Mouse (Mus musculus) liver, postnatal 0 days (tissue): ENCODE data around the gene Rtn3. TPM values are rescaled to one million over a fixed set of nuclear protein-coding genes. Genes with fewer than 3 reads are reported as not detected.

Source experiments
- ATAC-seq: fragments of 200-750 bp; cut with Nextera tagmentation; 2 replicates; pipeline ENCODE4 v1.8.0; 2017; ENCODE audit warnings: mild to moderate bottlenecking, moderate library complexity
- DNase-seq: peaks from one replicate; pipeline ENCODE4 v3.0.0-alpha.2; 2016
- H3K27ac ChIP-seq: fragments of 300-500 bp; sonication (generic); 2 replicates; pipeline ENCODE4 v1.5.1; 2014; ENCODE audit warnings: antibody characterized with exemption, moderate library complexity, mild to moderate bottlenecking, low read depth
- H3K27me3 ChIP-seq: fragments of 300-500 bp; sonication (generic); 2 replicates; pipeline ENCODE4 v1.6.1; 2014; ENCODE audit warnings: low read length, control low read depth, mixed read lengths; ENCODE audit not compliant: insufficient read depth
- H3K36me3 ChIP-seq: fragments of 300-500 bp; sonication (generic); replicated peaks from 2 replicates; pipeline ENCODE4 v1.6.1; 2014; ENCODE audit warnings: mild to moderate bottlenecking, control low read depth, low read length, moderate library complexity, mixed read lengths; ENCODE audit not compliant: insufficient read depth
- H3K4me1 ChIP-seq: fragments of 300-500 bp; sonication (generic); 2 replicates; pipeline ENCODE4 v1.6.1; 2014; ENCODE audit warnings: antibody characterized with exemption, mild to moderate bottlenecking, control low read depth; ENCODE audit not compliant: insufficient read depth
- H3K4me2 ChIP-seq: fragments of 300-500 bp; sonication (generic); 2 replicates; pipeline ENCODE4 v1.6.1; 2014; ENCODE audit warnings: low read depth, mild to moderate bottlenecking, low read length, moderate library complexity, mixed read lengths
- H3K4me3 ChIP-seq: fragments of 300-500 bp; sonication (generic); 2 replicates; pipeline ENCODE4 v1.5.1; 2014; ENCODE audit warnings: low read depth, low read length
- H3K9ac ChIP-seq: fragments of 300-500 bp; sonication (generic); replicated peaks from 2 replicates; pipeline ENCODE4 v1.6.1; 2014; ENCODE audit warnings: mild to moderate bottlenecking, moderate library complexity
- H3K9me3 ChIP-seq: fragments of 300-500 bp; sonication (generic); 2 replicates; pipeline ENCODE4 v1.6.1; 2016; ENCODE audit warnings: mild to moderate bottlenecking, control low read depth, low read length, mixed read lengths
- CTCF ChIP-seq: sonication (generic); IDR thresholded peaks from 2 replicates; pipeline ENCODE4 v1.5.1; 2016; ENCODE audit warnings: antibody characterized with exemption, low read depth
- EP300 ChIP-seq: IDR thresholded peaks from 2 replicates; pipeline ENCODE4 v1.6.1; 2016; ENCODE audit warnings: antibody characterized with exemption, low read depth, mild to moderate bottlenecking
- WGBS: fragments of 180-500 bp; shearing (Covaris S2); extraction: QIAGEN DNeasy Blood & Tissue Kit; methylation state at CpG from one replicate; pipeline ENCODE4 v1.1.7; 2014; ENCODE audit not compliant: insufficient replicate concordance; 5-methylcytosine and 5-hydroxymethylcytosine counted together
- polyA plus RNA-seq: library from polyadenylated mRNA; unstranded; fragments of >200 nt; fragmentation: Nextera tagmentation; extraction: Ambion mirVana; gene quantifications from 2 replicates; pipeline ENCODE4 v1.2.1, GENCODE M21; 2015

Gene Rtn3
- polyA plus RNA-seq, 1 experiment from 2014 or later, result 62.2 TPM

DNA sequence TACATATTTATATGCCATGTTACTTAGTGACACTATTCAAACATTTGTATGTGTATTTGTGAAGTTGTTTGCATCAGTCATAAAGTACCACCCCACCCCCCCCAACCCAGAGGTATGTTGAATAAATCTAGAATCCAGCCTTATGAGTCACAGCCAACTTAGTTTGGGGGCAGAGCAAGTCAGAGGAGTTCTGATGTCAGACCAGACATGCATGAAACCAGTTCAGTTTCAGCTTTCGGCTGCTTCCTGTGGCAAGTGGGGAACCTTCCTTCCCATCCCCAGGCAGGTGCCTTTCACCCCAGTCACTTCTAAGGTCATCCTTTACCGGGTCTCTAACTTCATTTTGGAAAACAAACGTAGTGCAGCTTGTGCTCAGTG, 57.7 kb downstream of the Rtn3 start:
- H3K36me3 ChIP-seq, result peaks cover 32% of the 10 kb centered on the region
- no peaks in the 10 kb centered on the region for H3K9me3 ChIP-seq
- peaks cover 7% of the 10 kb centered on the region; the same call in 1 of the 2 replicates for H3K4me1 ChIP-seq
- H3K27me3 ChIP-seq, result no peaks in the 10 kb centered on the region
- no peak overlapping the region for H3K9ac ChIP-seq
- 53% methylated on average over 3 of the region's 3 CpGs for WGBS
- no peak for ATAC-seq
- H3K4me2 ChIP-seq, result no peak overlapping the region
- no peak overlapping the region for H3K27ac ChIP-seq
- no peak for DNase-seq
- TF ChIP-seq CTCF (no peak), EP300 (no peak)
- H3K4me3 ChIP-seq, result no peak overlapping the region

DNA sequence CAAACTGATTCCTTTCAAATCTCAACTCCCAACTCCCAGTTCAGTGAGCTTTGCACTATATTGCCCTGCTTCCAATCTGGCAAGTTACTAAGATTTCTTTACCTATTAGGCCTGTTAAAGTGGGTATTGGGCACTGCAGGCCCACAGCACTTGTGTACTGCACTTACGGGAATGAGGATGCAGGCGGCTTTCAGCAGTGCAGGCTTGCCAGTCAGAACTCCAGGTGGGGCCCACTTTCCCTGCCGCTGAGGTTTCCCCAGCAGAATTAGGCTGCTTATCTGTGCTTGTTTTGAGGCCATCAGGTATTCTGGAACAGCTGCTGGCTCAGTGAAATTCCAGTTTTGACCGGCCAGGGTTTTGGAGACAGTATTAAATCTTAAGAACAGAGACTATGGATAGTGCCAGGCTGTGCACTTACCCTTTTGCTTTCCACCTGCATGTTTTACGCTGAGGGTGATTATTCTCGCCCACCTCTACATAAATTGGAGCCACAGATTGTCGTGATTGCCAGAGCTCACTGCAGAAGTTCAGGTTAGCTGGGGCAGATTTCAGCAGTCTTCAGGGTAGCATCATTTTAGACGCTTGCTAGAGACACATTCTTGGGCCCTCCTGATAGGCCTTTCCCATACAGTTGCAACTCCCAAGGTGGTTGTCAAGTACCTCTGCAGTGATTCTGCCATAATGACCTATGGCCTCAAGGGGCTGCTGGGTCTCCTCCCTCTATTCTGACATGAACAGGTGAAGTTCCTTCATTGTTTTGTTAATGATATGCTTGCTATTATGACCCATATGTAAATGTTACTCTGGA, 58.3 kb downstream of the Rtn3 start:
- 77% methylated on average over 8 of the region's 8 CpGs for WGBS
- ATAC-seq (no peak), DNase-seq (no peak)
- H3K4me2 ChIP-seq, result no peak overlapping the region
- H3K27ac ChIP-seq, result no peak overlapping the region
- peaks cover 7% of the 10 kb centered on the region; the same call in 1 of the 2 replicates for H3K4me1 ChIP-seq
- H3K27me3 ChIP-seq, result no peaks in the 10 kb centered on the region
- TF ChIP-seq EP300 (no peak), CTCF (no peak)
- no peak overlapping the region for H3K4me3 ChIP-seq
- no peaks in the 10 kb centered on the region for H3K9me3 ChIP-seq
- peaks cover 29% of the 10 kb centered on the region for H3K36me3 ChIP-seq
- no peak overlapping the region for H3K9ac ChIP-seq

DNA sequence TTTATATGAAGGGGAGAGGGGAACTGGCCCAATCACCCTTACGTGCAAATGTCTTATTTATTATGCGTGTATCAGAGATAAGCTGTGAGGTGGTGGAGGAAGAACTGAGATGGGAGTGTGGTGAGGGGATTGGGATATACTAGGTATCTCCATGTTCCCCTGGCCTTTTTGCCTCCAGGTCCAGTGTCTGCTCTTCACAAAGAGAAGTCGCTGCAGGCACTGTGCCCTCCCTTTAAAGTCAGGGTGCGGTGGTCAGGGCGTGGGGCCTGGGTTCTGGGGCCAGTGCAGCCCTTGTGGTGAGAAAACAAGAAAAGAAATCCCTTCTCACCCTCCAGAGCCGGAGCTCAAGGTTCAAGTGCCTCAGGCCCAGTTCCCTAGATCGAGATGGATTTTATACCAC, 59.0 kb downstream of the Rtn3 start:
- ATAC-seq, result no peak
- H3K4me1 ChIP-seq, result peaks cover 11% of the 10 kb centered on the region
- WGBS, result 83% methylated on average over 7 of the region's 7 CpGs
- H3K36me3 ChIP-seq, result peaks cover 28% of the 10 kb centered on the region
- TF ChIP-seq CTCF, result no peak
- TF ChIP-seq EP300, result no peak
- H3K4me2 ChIP-seq, result no peak overlapping the region
- H3K4me3 ChIP-seq, result no peak overlapping the region
- no peak for DNase-seq
- no peak overlapping the region for H3K27ac ChIP-seq
- H3K9ac ChIP-seq, result no peak overlapping the region
- no peaks in the 10 kb centered on the region for H3K27me3 ChIP-seq
- H3K9me3 ChIP-seq, result no peaks in the 10 kb centered on the region

DNA sequence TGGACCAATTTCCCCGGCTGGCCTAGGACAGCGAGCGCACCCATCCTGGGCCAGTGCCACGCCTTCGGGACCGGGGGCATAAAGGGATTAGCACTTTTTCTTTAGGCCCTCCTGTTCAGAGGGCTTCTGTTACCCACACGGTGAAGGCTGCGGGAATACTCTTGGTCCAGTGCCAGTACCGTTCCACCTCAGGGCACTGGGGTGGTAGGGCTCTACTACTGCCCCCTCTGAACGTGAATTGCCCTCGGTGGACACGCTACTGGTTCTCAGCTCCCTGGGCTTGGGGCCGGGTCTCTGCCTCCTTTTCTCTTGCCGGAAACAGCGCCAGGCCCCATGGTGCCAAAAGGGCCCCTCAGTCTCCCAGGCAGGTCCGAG, 59.4 kb downstream of the Rtn3 start:
- Histone ChIP-seq H3K4me1 (peaks cover 15% of the 10 kb centered on the region), H3K9me3 (no peaks in the 10 kb centered on the region), H3K9ac (no peak overlapping the region), H3K36me3 (peaks cover 27% of the 10 kb centered on the region), H3K27me3 (no peaks in the 10 kb centered on the region), H3K4me2 (peak overlapping the region; percentile 66), H3K4me3 (peak overlapping the region; percentile 15; the same call in 1 of the 2 replicates), H3K27ac (no peak overlapping the region)
- 0 out of 2 replicates have a peak, but pooled peaks have one; percentile 6 for ATAC-seq
- 75% methylated on average over 14 of the region's 16 CpGs for WGBS
- no peak for TF ChIP-seq CTCF
- no peak for TF ChIP-seq EP300
- DNase-seq, result no peak

DNA sequence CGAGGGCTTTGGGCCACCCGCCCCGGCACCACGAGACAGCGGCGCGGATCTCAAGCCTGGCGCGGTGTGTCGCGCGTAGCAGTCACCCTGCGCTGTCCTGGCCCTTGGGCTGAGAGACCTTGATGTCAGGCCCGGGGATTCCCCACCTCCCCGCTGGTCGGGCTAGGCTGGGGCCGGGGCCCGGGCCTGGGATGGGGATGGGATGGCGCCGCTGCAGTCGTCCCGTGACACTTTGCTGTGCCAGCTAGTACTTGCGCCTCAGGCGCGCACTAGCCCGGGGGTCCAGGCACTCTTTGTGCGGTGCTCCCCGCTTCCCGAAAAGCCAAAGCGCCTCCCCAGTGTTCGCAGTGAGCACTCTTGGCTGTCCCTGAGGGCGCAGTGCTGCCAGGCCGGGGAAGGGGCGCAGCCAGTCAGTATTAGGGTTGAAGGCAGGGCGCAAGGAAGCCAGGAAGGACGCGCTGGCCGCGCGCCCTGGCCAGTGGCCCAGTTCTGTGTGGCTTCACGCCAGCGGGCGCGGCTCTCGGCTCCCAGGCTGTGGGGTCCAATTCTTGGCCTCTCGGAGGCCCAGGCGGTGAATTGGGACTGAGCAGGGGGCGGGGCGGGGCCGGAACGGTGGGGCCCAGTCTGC, 59.9 kb downstream of the Rtn3 start:
- Histone ChIP-seq H3K4me2 (peak overlapping the region; percentile 66), H3K27me3 (no peaks in the 10 kb centered on the region), H3K36me3 (peaks cover 22% of the 10 kb centered on the region), H3K9me3 (no peaks in the 10 kb centered on the region), H3K4me1 (peaks cover 20% of the 10 kb centered on the region), H3K9ac (no peak overlapping the region), H3K4me3 (peak overlapping the region; percentile 15; the same call in 1 of the 2 replicates), H3K27ac (no peak overlapping the region)
- TF ChIP-seq CTCF, result no peak
- no peak for TF ChIP-seq EP300
- 63% methylated on average over 50 of the region's 51 CpGs for WGBS
- DNase-seq (peak; percentile 73), ATAC-seq (peak; percentile 64)

DNA sequence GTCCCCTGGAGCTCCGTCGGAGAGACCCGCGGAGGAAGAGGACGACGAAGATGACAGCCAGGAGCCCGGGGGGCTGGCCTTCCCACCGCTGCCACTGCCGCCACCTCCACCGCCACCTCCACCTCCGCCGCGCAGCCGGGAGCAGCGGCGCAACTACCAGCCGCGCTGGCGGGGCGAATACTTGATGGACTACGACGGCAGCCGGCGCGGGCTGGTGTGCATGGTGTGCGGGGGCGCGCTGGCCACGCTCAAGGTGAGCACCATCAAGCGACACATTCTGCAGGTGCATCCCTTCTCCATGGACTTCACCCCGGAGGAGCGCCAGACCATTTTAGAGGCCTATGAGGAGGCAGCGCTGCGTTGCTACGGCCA, 60.4 kb downstream of the Rtn3 start:
- no peak for DNase-seq
- no peak overlapping the region for H3K9ac ChIP-seq

More for the DNA sequence above, 60.4 kb downstream of the Rtn3 start:
- H3K27ac ChIP-seq, result no peak overlapping the region
- H3K4me3 ChIP-seq, result 0 out of 2 replicates have a peak overlapping the region, but pooled peaks have one; percentile 15
- no peaks in the 10 kb centered on the region for H3K27me3 ChIP-seq
- no peak for ATAC-seq
- TF ChIP-seq EP300, result no peak
- no peak for TF ChIP-seq CTCF
- H3K9me3 ChIP-seq, result no peaks in the 10 kb centered on the region
- 71% methylated on average over 33 of the region's 35 CpGs for WGBS
- peak overlapping the region; percentile 66 for H3K4me2 ChIP-seq
- peaks cover 17% of the 10 kb centered on the region for H3K36me3 ChIP-seq
- peaks cover 21% of the 10 kb centered on the region for H3K4me1 ChIP-seq
